Mouse (Mus musculus) neural tube, embryonic 14.5 days (tissue): ENCODE results near the gene Snx8. TPM values are rescaled to one million over a fixed set of nuclear protein-coding genes. Genes with fewer than 3 reads are reported as not detected.

Experiments
- ATAC-seq: fragments of 200-750 bp; cut with Nextera tagmentation; 2 replicates; pipeline ENCODE4 v1.8.0; 2017; ENCODE audit warnings: low read depth, mild to moderate bottlenecking, moderate TSS enrichment, moderate library complexity
- H3K27ac ChIP-seq: fragments of 300-500 bp; sonication (generic); 2 replicates; pipeline ENCODE4 v1.5.1; 2014; ENCODE audit warnings: low read depth, mild to moderate bottlenecking, control low read depth, low read length, moderate library complexity, mixed read lengths
- H3K27me3 ChIP-seq: fragments of 300-500 bp; sonication (generic); 2 replicates; pipeline ENCODE4 v1.6.1; 2014; ENCODE audit warnings: low read length; ENCODE audit not compliant: control insufficient read depth, insufficient read depth
- H3K36me3 ChIP-seq: fragments of 300-500 bp; sonication (generic); 2 replicates; pipeline ENCODE4 v1.6.1; 2014; ENCODE audit warnings: low read length, mixed read lengths; ENCODE audit not compliant: control insufficient read depth, insufficient read depth
- H3K4me1 ChIP-seq: fragments of 300-500 bp; sonication (generic); 2 replicates; pipeline ENCODE4 v1.6.1; 2014; ENCODE audit warnings: low read length; ENCODE audit not compliant: control insufficient read depth, insufficient read depth
- H3K4me2 ChIP-seq: fragments of 300-500 bp; sonication (generic); 2 replicates; pipeline ENCODE4 v1.6.1; 2014; ENCODE audit warnings: mild to moderate bottlenecking, low read depth, low read length, control low read depth
- H3K4me3 ChIP-seq: fragments of 300-500 bp; sonication (generic); 2 replicates; pipeline ENCODE4 v1.5.1; 2014; ENCODE audit warnings: low read depth, low read length, control low read depth, mixed read lengths
- H3K9ac ChIP-seq: fragments of 300-500 bp; sonication (generic); replicated peaks from 2 replicates; pipeline ENCODE4 v1.6.1; 2014; ENCODE audit warnings: low read depth, mild to moderate bottlenecking, control low read depth, low read length, mixed read lengths
- H3K9me3 ChIP-seq: fragments of 300-500 bp; sonication (generic); 2 replicates; pipeline ENCODE4 v1.6.1; 2016; ENCODE audit warnings: low read length; ENCODE audit not compliant: control insufficient read depth
- WGBS: fragments of 180-500 bp; shearing (Covaris S2); extraction: QIAGEN DNeasy Blood & Tissue Kit; methylation state at CpG from one replicate; pipeline ENCODE4 v1.1.7; 2014; 5-methylcytosine and 5-hydroxymethylcytosine counted together
- polyA plus RNA-seq: library from polyadenylated mRNA; unstranded; fragments of >200 nt; fragmentation: Nextera tagmentation; extraction: Ambion mirVana; gene quantifications from 2 replicates; pipeline ENCODE4 v1.2.1, GENCODE M21; 2014

Gene Snx8
- polyA plus RNA-seq, 1 experiment from 2014 or later = 15.4 TPM

DNA sequence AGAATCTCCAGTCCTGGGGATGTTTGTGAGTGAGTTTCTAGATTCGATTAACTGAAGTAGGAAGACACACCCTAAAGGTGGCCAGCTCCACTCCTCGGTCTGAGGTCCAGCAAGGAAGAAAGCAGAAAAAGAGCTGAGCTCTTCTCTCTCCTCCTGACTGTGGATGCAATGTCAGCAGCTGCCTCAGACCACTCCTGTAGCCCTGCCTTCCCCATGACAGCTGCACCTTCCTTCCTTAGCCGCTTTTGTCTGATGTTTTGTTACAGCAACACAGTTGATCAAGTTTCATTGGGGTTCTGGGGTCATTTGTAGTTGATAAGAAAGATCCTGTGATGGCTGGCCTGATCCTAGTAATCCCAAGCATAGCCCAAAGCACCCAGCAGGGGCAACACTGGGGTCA lies 31.6 kb downstream of the Snx8 start:
- Histone ChIP-seq H3K4me1 (no peaks in the 10 kb centered on the region), H3K4me3 (no peak overlapping the region), H3K27ac (no peak overlapping the region), H3K36me3 (peaks cover 22% of the 10 kb centered on the region), H3K9me3 (no peaks in the 10 kb centered on the region), H3K4me2 (no peak overlapping the region), H3K9ac (no peak overlapping the region), H3K27me3 (no peaks in the 10 kb centered on the region)
- WGBS = 97% methylated on average over 3 of the region's 3 CpGs
- ATAC-seq = no peak

DNA sequence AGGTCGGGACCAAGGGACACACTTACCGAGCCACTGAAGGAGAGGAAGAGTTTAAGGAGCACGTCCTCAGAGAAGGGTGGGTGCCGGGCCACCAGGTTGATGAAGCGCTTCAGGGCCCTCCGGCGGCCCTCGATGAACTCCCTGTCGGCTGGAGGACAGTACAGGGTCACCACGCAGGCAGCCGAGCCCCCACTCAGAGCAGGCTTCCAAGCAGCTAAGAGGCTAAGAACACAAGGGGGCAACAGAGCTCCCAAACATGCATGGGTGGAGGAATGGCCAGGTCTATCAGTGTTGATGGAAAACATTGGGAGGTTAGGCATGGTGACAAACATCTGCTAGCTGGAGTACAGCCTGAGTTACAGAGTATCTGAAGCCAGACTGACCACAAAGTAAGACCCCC lies 33.1 kb downstream of the Snx8 start:
- Histone ChIP-seq H3K4me1 (no peaks in the 10 kb centered on the region), H3K9ac (no peak overlapping the region), H3K4me3 (no peak overlapping the region), H3K36me3 (peaks cover 28% of the 10 kb centered on the region), H3K9me3 (no peaks in the 10 kb centered on the region), H3K27me3 (no peaks in the 10 kb centered on the region), H3K4me2 (no peak overlapping the region), H3K27ac (no peak overlapping the region)
- 90% methylated on average over 11 of the region's 11 CpGs for WGBS
- ATAC-seq = no peak

DNA sequence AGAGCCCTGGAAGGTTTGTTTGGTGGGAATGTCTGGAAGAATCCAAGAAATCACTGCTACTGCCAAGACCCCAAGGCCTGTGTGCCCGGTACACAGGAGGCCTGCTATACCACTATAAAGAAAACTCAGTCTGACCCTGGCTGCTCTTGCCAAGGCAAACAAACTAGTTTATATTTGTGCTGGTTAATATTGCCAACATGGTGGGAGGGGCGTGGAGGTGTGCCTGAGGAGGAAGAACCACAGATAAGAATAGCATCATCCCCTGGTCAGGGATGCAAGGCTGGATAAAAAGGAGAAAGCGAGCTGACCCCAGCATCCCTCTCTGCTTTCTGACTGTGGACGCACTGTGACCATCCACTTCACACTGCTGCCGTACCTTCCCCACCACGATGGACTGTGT lies 36.7 kb downstream of the Snx8 start:
- Histone ChIP-seq H3K36me3 (peaks cover 25% of the 10 kb centered on the region), H3K9ac (no peak overlapping the region), H3K9me3 (no peaks in the 10 kb centered on the region), H3K27ac (no peak overlapping the region), H3K4me3 (no peak overlapping the region), H3K4me2 (no peak overlapping the region), H3K27me3 (no peaks in the 10 kb centered on the region), H3K4me1 (no peaks in the 10 kb centered on the region)
- WGBS = 98% methylated on average over 6 of the region's 6 CpGs
- ATAC-seq = no peak

DNA sequence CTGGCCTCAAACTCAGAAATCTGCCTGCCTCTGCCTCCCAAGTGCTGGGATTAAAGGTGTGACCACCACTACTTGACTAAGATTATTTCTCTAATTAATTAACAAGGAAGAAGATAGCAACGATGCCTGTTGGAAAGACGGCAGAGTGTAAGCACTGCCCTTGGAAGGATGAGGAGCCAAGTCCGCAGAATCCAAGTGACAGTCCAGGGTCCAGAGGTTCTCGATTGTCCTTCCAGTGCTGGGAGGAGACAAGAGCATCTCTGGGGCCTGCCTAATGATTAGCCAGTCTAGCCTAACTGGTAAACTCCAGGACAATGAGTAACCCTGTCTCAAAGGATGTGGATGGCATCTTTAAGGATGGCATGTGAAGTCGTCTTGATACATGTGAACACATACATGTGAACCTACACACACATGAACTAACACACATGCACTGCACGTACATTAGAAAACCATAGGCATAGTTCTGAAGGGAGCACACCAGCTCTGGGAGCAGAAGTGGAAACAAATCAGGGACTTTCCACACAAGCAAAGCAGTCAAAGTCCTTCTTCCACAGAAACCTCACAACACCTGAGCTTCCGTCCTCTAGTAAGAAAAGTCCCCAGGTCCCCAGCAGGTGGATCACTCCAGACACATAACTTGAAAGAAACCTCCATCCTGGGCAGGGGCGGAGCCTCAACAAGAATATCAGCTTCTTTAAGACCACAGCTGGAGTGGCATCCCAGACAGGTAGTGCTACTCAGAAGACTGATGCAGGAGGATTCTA lies 38.1 kb downstream of the Snx8 start:
- no peak overlapping the region for H3K9ac ChIP-seq
- H3K4me1 ChIP-seq = no peaks in the 10 kb centered on the region
- H3K27ac ChIP-seq = no peak overlapping the region
- peaks cover 19% of the 10 kb centered on the region for H3K36me3 ChIP-seq
- no peak overlapping the region for H3K4me3 ChIP-seq
- no peak for ATAC-seq
- no peaks in the 10 kb centered on the region for H3K27me3 ChIP-seq
- no peak overlapping the region for H3K4me2 ChIP-seq
- 95% methylated on average over 8 of the region's 8 CpGs for WGBS
- H3K9me3 ChIP-seq = no peaks in the 10 kb centered on the region

DNA sequence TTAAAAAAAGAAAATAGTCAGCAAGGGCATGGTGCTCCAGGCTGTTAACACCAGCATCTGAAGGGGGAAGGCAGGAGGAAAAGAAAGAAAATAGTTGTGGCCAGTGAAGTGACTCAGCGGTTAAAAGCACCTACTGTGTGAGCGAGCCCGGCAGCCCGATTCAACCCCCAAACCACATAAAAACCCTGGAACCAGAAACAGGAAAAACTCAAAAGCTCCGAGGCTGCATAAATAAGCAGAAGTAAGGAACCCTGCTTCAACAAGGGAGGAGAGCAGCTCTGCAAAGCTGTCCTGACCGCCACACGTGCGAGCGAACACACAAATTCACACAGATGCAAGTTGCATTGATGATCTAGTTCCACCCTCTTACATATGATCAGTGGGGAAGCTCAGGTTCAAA lies 39.2 kb downstream of the Snx8 start:
- no peak overlapping the region for H3K4me2 ChIP-seq
- no peak overlapping the region for H3K27ac ChIP-seq
- H3K36me3 ChIP-seq = peaks cover 14% of the 10 kb centered on the region
- no peak overlapping the region for H3K4me3 ChIP-seq
- H3K4me1 ChIP-seq = no peaks in the 10 kb centered on the region
- H3K9me3 ChIP-seq = no peaks in the 10 kb centered on the region
- H3K27me3 ChIP-seq = no peaks in the 10 kb centered on the region
- WGBS = 94% methylated on average over 9 of the region's 9 CpGs
- no peak overlapping the region for H3K9ac ChIP-seq
- no peak for ATAC-seq

DNA sequence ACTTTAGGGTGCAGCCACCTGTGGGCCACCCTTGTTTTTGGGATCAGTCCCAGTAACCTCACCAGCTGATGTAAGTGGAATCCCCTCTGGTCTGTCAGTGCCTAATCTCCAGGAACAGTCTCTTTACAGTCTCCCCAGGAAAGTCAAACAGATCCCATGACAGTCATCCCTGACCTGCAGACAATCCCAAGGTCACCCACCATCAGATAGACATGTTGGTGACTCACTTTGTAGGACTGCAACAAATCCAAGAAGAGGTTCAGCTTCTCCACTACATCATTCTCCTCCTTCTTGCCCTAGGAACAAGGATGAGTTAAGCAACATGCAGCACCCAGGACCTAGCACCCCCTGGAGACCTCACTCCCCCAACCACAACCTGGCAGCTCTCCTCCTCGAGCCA lies 43.0 kb downstream of the Snx8 start:
- Histone ChIP-seq H3K4me2 (no peak overlapping the region), H3K27me3 (no peaks in the 10 kb centered on the region), H3K9me3 (no peaks in the 10 kb centered on the region), H3K36me3 (peaks cover 2% of the 10 kb centered on the region; the same call in 1 of the 2 replicates), H3K9ac (no peak overlapping the region), H3K4me1 (no peaks in the 10 kb centered on the region), H3K4me3 (no peak overlapping the region), H3K27ac (no peak overlapping the region)
- ATAC-seq = no peak
- WGBS = 75% methylated on average over 1 of the region's 1 CpGs

DNA sequence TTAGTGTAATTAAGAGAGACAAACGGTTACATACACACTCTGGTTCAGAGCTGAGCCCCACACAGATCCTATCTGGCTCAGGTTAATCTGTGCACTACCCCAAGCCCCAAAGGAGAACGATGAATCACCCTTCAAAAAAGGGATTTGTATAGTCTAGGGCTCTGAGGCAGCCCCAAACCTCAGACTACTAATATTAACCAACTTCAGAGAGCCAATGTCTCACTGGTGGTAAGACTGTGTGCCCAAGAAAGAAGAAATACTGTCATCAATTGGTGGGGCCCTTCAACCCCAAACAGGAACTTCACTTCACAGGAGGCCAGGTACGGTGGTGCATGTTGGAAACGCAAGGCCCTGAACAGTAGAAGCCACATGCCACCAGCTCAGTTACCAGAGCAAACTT lies 43.8 kb downstream of the Snx8 start:
- Histone ChIP-seq H3K27me3 (no peaks in the 10 kb centered on the region), H3K27ac (no peak overlapping the region), H3K4me3 (no peak overlapping the region), H3K4me2 (no peak overlapping the region), H3K4me1 (no peaks in the 10 kb centered on the region), H3K9ac (no peak overlapping the region), H3K36me3 (peaks cover 4% of the 10 kb centered on the region; the same call in 1 of the 2 replicates), H3K9me3 (no peaks in the 10 kb centered on the region)
- WGBS = 94% methylated on average over 4 of the region's 4 CpGs
- no peak for ATAC-seq

DNA sequence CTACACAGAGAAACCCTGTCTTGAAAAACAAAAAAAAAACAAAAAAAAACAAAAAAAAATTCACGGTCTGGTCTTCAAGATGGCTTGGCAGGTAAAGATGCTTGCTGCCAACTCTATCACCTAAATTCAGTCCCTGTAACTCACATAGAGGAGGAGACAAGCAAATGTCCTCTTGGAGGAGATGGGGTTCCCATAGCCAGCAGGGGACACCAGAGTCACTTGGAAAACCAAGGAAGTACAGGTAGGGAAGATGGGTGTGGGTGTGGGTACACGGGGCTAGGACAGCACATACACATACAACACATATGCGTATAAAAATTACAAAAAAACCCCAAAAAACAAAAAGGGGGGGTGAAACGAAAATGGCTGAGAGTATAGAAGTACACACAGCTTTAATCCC lies 46.2 kb downstream of the Snx8 start:
- Histone ChIP-seq H3K27ac (no peak overlapping the region), H3K9me3 (no peaks in the 10 kb centered on the region), H3K9ac (no peak overlapping the region), H3K4me2 (no peak overlapping the region), H3K36me3 (peaks cover 4% of the 10 kb centered on the region; the same call in 1 of the 2 replicates), H3K4me3 (no peak overlapping the region), H3K4me1 (no peaks in the 10 kb centered on the region), H3K27me3 (no peaks in the 10 kb centered on the region)
- WGBS = 88% methylated on average over 4 of the region's 4 CpGs
- no peak for ATAC-seq

DNA sequence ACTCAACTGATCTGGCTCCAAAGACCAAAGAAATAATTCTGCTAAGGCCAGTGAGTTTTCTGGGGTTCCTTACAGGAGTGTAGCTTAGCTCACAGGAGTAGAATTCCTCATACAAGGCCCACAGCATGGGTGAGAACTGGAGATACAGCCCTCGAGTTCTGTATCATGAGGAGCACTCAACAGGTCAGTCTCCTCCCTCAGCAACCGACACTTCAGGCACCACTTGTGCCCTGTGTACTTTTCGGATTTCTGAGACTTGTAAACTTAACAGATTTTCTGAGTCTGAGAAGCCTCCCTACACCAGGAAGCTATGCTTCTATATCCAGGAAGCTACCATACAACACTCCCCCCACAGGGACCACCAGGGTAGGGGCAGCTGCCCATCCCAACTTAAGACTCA lies 49.2 kb downstream of the Snx8 start:
- H3K4me3 ChIP-seq = no peak overlapping the region
- H3K9ac ChIP-seq = no peak overlapping the region
- WGBS = 86% methylated on average over 3 of the region's 3 CpGs
- no peak overlapping the region for H3K4me2 ChIP-seq
- ATAC-seq = no peak
- no peak overlapping the region for H3K27ac ChIP-seq
- H3K9me3 ChIP-seq = no peaks in the 10 kb centered on the region
- no peaks in the 10 kb centered on the region for H3K27me3 ChIP-seq
- no peaks in the 10 kb centered on the region for H3K4me1 ChIP-seq
- H3K36me3 ChIP-seq = peaks cover 4% of the 10 kb centered on the region; the same call in 1 of the 2 replicates
